Mouse (Mus musculus) heart, postnatal 25 days (tissue): Measurements from ENCODE around the gene Fam193a. TPM values are rescaled to one million over a fixed set of nuclear protein-coding genes. Genes with fewer than 3 reads are reported as not detected.

ENCODE experiments used
- DNase-seq: peaks from one replicate; pipeline ENCODE4 v3.0.0; 2022; ENCODE audit warnings: low spot score
- intact Hi-C: fragments of 180-260 bp; cut with DNase I; formaldehyde crosslinking; loops from one replicate; pipeline ENCODE4 v1.15.1; 2025
- total RNA-seq, 2 experiments: library from RNA; stranded (reverse); gene quantifications; 2 replicates each; pipeline ENCODE4 v1.2.3; 2021

The Fam193a gene
- 10 to 100 TPM; 24.3 to 29.7 TPM for total RNA-seq

DNA sequence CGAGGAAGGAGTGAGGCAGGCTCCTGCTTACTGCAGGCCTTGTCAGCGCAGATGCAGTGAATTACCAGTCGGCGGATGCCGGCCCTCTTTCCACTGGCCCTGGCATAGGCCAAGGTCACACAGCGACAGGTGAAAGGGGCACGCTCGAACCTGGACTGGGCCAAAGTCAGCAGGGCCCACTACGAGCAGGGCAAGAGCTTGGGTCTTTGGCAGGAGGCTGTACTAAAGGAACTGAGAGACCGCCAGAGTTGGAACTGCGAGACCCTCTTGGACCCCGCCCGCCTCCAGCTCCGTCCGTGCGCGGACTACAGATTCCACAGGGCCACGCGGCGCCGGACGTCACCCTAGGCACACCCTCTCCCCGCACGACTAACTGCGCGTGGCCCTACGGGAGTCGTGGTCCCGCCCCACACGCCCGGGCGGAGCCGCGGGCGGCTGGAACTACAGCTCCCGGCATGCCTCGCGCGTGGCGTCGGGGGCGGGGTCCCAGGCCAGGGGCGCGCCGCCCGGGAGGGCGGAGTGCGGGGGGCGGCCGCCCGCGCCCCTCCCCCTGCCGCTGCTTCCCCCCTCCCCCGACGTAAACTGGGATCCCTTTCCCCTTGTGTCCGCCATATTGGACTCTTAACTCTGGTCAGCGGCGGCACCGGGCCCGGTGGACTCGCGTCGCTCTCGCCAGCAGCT lies at the start of gene Fam193a:
Gene Fam193a, plus strand, starts transcription at position 593 of the 681 bp plus-strand sequence.
- DNase-seq = peak; percentile 94
- intact Hi-C loops = loop anchor here (2.0 to 5.0 kb wide), 3 partner anchors 31 to 288 kb away; no protein-coding TSS in a partner anchor

GRCm38 (mm10) chr5:34321236-34321635 lies 48.5 kb upstream of the Fam193a start:
- no peak for DNase-seq
- intact Hi-C loops = no loop called here

DNA sequence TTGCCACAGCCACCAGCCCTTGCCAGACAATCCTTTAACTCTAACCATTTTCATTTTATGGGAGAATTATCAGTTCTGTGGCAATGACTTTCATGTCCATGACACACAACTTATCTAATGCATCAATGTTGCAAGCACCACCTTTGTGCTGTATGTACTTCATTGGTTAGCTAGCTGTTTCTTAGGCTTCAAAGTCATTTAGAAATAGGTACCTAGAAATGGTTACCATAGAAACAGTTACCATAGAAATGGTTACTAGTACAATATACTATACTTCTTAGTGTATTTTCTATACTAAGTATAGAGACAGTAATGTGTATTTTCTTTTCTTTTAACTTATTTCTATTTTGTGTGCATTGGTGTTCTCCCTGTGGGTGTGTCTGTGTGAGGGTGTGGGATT lies 44.4 kb upstream of the Fam193a start:
- no peak for DNase-seq
- intact Hi-C loops = no loop called here

GRCm38 (mm10) chr5:34326249-34326691 lies 43.5 kb upstream of the Fam193a start:
- DNase-seq = no peak
- intact Hi-C loops = no loop called here

GRCm38 (mm10) chr5:34326875-34327576 lies 42.7 kb upstream of the Fam193a start:
- no peak for DNase-seq

GRCm38 (mm10) chr5:34330136-34330535 lies 39.6 kb upstream of the Fam193a start:
- DNase-seq = no peak
- intact Hi-C loops = no loop called here

More at GRCm38 (mm10) chr5:34326875-34327576, 42.7 kb upstream of the Fam193a start:
- intact Hi-C loops = no loop called here

GRCm38 (mm10) chr5:34334081-34334480 lies 35.7 kb upstream of the Fam193a start:
- no peak for DNase-seq
- intact Hi-C loops = no loop called here

- DNase-seq = no peak
- intact Hi-C loops = no loop called here
Measured at GRCm38 (mm10) chr5:34335539-34336096, 34.1 kb upstream of the Fam193a start.

DNA sequence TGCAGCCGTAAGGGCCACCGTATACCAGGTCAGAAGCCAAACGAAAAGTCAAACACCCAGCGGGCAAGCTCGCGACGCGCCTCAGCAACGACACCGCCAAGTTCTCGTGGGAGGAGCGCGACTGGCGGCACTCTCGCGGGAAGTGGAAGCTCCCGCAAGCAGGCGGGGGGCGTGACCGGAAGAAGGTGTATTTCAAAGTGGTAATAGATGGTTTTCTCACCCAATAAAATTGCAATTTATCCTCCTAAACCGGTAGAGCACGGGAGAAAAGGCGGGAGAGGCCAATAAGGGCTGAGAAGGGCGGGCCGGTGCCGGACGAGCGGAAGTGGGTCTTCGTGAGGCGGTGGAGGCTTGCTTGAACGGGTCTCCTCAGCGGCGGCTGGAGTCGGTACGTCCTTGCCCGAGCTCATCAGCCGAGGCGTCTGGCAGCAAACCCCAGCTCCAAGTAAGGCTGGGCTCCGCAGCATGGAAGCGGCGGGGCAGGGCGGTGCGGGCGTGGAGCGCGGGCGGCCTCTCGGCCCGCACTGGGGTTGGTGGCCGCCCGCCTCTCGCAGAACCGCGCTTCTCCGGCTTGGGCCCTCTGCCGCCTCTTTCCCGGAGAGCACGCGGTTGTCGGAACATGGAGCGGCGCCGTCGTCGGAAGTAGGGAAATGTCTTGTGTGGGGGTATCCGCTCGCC lies 33.5 kb upstream of the Fam193a start, which contains the start of gene Rnf4:
Gene Rnf4, plus strand, starts transcription at position 193 of the 678 bp plus-strand sequence.
- intact Hi-C loops = no loop called here
- DNase-seq = peak; percentile 95

DNA sequence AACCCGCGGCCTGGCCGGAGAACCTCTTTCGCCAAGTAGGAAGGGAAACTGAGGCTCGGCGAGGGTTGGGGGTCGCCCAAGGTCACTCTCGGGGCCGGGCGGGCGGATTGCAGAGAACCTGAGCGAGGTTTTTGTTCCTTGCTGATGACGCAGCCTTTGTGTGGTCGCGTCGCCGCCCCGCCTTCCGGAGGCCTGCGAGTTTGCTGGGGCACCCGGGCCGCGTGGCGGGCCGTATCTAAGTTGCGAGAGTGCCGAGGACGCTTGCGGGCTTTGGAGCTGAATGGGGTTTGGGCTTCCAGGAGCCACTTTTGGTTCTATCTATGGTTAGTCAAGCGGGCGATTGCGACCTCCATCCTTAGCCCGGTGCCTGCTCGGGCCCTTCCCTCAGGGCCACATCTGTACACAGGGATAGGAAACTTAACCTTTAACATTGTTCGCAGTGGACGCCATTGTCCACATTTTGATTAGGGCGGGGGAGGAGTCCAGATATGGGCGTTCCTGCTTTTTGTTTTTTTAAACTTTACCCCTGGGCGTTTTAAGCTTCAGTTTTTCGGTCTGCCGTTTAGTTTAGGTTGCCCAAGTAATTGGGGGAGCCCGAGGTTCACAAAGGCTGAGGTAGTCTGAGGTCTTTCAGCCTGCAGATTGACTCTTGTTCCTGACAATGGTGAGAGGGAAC lies 32.8 kb upstream of the Fam193a start:
- intact Hi-C loops = no loop called here
- DNase-seq = peak; percentile 9

GRCm38 (mm10) chr5:34340246-34340645 lies 29.5 kb upstream of the Fam193a start:
- intact Hi-C loops = no loop called here
- DNase-seq = no peak

DNA sequence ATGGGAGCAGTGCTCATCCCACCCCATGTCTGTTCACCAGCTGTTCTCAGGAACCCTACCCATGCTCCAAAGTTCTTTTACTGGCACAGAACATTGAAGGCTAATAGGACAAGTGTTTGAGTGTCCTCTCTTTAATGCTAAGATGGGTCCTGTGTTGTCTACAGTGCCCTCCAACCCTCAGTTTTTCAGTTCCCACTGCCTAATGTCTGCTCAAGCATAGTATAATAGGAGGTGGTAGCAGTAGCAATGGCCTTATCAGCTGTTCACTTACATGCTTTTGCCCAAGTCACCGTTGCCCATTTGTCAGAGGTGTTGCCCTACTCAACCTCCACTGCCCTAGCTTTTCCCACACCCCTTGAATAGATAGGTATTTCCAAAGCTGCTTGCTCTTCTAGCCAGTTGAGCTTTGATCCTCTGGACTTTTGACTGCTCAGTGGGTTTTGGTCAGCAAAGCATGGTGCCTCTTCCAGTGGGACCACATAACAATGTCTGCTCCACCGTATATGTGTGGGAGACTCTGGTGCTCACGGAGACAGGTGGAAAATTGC lies 17.6 kb upstream of the Fam193a start:
- DNase-seq = no peak
- intact Hi-C loops = no loop called here

- intact Hi-C loops = no loop called here
- DNase-seq = no peak
Measured at GRCm38 (mm10) chr5:34360261-34360660, 9.5 kb upstream of the Fam193a start.

DNA sequence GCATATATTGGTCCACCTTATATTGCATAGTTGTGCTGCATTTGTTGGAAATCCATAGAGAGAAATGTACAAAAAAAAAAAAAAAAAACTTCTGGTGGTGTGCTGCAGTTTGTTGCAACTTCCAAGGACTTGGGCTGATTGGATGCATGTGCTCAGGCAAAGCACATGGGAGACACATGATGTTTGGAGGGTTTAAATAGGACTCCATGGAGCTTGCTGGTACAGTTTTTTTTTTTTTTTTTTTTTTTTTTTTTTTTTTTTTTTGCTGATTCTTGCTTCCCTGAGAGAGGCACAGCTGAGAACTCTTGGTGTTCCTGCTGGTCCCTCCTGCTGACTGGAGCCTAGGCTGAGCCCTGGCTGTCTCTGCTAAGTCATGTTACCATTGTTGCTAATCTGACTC lies 6.6 kb upstream of the Fam193a start:
- DNase-seq = no peak
- intact Hi-C loops = no loop called here

DNA sequence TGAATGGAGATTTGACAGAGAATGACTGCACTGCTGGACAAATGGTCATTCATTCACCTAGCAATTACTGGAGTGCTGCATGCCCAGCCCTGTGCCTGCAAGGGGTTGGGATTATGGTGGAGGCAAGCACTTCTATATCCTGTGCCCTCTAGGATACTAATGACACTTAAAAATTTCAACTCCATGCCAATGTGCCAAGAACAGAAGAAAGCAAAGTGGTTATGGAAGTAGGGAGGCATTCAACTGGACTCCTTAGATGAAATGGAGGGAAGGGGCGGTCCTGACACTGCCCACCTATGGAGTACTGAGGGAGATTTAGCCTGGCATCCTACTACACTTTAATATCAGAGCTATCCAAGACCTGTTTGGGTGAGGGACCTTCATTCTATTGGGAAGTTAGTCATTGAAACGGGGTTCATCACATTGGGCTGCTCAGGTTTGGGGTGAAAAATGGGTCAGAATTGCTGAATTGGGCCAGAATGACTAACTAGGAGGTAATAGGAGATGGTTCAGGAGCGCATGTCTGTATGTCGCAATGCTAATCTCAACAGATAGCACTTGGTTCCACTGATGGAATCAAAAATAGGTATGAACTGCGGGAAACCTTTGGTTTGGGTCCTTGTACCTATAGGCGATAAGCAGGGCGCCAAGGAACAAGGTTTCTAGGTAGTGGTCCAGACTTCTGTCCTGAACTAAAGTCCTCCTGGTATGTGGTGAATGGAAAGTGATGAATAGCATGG lies 1.0 kb upstream of the Fam193a start:
- DNase-seq = no peak
- intact Hi-C loops = loop anchor here (2.0 kb wide), 1 partner anchor 30 kb away; no protein-coding TSS in a partner anchor

DNA sequence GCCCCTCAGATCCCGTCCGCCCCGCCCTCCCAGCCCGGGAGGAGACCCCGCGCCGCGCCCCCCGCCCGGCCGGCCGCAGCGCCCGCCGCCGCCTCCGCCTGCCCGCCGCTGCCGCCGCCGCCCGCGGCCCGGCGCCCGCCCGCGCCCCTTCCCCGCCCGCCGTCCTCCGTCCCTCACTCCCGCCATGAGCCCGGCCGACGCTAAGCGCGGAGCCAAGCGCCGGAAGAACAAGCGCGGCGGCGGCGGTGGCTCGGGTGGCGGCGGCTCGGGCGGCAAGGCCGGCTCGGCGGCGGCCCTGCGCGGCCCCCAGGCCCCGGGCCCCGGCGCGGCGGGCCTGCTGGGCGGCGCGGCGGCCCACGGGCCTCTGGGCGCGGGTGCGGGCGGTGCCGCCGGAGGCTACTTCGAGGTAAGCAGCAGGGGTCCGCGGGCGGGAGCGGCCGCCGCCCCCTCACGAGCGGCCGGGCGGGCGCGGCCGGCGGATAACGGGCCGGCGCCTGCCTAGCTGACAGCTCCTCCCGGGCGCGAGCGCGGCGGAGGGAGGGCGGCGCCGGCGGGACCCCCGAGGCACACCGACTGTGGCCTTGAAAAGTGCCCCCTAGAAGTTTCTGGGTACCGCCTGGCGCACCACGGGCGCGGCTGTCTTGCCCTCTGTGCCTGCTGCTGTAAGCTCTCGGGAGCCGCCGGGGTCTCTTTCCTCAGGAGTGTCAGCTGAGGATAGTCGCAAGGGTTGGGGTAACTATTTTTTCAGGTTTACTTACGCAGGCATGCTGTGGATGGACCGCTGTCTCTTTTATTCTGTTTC lies 490 bp downstream of the Fam193a start:
- DNase-seq = peak; percentile 7
- intact Hi-C loops = loop anchor here (5.0 kb wide), 2 partner anchors 42 to 287 kb away; no protein-coding TSS in a partner anchor

DNA sequence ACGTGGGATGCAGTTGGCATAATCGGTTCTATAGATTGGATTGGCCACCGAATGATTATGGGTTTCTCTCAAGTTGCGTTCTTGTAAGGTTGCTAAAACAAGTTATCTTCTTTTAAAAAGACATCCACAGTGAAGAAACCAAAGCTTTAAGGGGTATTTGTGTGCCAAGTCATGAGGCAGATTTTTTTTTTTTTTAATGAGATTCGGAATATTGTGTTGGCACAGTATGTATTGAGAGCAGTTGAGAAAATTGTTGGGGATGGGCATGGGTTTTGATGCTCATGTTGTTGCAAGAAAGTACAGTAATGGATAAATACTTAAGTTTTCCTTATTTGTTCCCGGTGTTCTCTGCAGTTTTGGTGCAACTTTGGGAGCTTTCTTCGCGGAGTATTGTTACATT lies 1.1 kb downstream of the Fam193a start:
- intact Hi-C loops = loop anchor here (5.0 kb wide), 2 partner anchors 41 to 286 kb away; no protein-coding TSS in a partner anchor
- no peak for DNase-seq

DNA sequence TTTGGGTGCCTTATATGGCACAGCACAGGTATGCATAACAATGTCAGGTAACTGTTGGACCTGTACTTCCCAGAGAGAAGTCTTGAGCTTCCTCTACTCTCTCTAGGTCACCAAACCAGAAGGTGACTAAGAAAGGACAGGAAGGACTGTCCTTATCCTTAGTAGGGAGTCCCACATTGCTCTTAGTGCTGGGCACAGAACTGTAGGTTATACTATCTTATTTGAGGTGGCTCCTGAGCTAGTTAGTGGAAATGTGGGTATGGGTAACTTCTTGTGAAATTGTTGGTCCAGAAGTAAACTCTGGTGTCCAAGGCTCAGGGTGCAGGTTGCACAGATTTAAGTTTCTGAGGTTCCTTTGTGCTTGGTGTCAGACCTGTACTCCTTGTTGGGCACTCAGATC lies 2.4 kb downstream of the Fam193a start:
- DNase-seq = no peak
- intact Hi-C loops = loop anchor here (5.0 kb wide), 2 partner anchors 40 to 285 kb away; no protein-coding TSS in a partner anchor
